In the genomic region with DNA sequence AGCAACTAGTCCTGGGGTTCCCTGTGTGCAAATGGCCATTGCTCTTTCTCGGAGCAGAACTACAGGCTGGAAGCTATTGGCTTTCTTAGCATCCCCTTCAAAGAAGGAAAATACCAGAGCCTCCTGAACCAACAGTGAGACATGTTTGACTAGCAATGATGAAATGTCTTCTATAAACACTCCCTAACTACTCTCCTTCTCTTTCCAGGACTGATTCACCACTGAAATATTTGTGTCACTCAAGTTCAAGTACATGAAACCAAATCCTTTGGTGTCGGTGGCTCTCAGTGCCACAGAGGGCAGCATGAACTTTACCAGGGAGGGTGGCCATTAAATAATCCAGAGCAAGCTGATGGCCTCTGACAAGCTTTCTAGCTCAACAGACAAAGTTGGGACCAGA, we compare ENCODE assay signal across 19 mouse cellular contexts.
A peak's percentile ranks its signal among the peaks of the same experiment; 100 is the strongest.
DNase-seq lines count a peak whose midpoint lies in the region; ATAC-seq and TF ChIP-seq lines count a peak whose summit lies in the region.
"Had no signal": no experiment of that assay in that cellular context is flagged by ENCODE, and none has a peak within 500 bp of the region (broad histone marks: within the 10 kb centered on the region; RNA-seq: fewer than 3 reads in every experiment).

No protein-coding gene starts in this region.

- ATAC-seq in lung, embryonic 15.5 days (ENCODE audit: borderline replicate concordance, extremely low read depth, low FRiP score, low TSS enrichment) = peak; percentile 64; the same call in 1 of the 2 replicates
- no peak for ATAC-seq in hindbrain, postnatal 0 days
- ATAC-seq: forebrain, embryonic 14.5 days had no signal

- no peaks in the 10 kb centered on the region for H3K9me3 ChIP-seq in lung, embryonic 15.5 days
- no peaks in the 10 kb centered on the region for H3K9me3 ChIP-seq in hindbrain, postnatal 0 days (ENCODE audit: low read length)
- H3K9me3 ChIP-seq: embryonic facial prominence, embryonic 13.5 days; hindbrain, embryonic 12.5 days; midbrain, embryonic 12.5 days had no signal

- H3K36me3 ChIP-seq in lung, embryonic 15.5 days = no peaks in the 10 kb centered on the region
- no peaks in the 10 kb centered on the region for H3K36me3 ChIP-seq in hindbrain, postnatal 0 days (ENCODE audit: insufficient read depth, low read length)
- H3K36me3 ChIP-seq: embryonic facial prominence, embryonic 13.5 days; hindbrain, embryonic 12.5 days; midbrain, embryonic 12.5 days had no signal

- no peak for TF ChIP-seq CTCF in hindbrain, postnatal 0 days (IDR thresholded peaks at IDR 0.05; ENCODE audit: low read depth)

- 0 out of 2 replicates have a peak, but pooled peaks cover 8% of the 10 kb centered on the region for H3K4me1 ChIP-seq in lung, embryonic 15.5 days
- H3K4me1 ChIP-seq in hindbrain, postnatal 0 days (ENCODE audit: insufficient read depth, low read length) = no peaks in the 10 kb centered on the region
- H3K4me1 ChIP-seq: hindbrain, embryonic 12.5 days; midbrain, embryonic 12.5 days had no signal

- no peak overlapping the region for H3K4me2 ChIP-seq in lung, embryonic 15.5 days
- H3K4me2 ChIP-seq in hindbrain, postnatal 0 days (ENCODE audit: low read depth, low read length) = no peak overlapping the region
- H3K4me2 ChIP-seq: embryonic facial prominence, embryonic 13.5 days; hindbrain, embryonic 12.5 days; midbrain, embryonic 12.5 days had no signal

- no peak overlapping the region for H3K9ac ChIP-seq in lung, embryonic 15.5 days
- no peak overlapping the region for H3K9ac ChIP-seq in hindbrain, postnatal 0 days (replicated peaks; ENCODE audit: low read length)
- H3K9ac ChIP-seq: embryonic facial prominence, embryonic 13.5 days; hindbrain, embryonic 12.5 days; midbrain, embryonic 12.5 days had no signal

- peak overlapping the region; percentile 31; the same call in 1 of the 2 replicates for H3K27ac ChIP-seq in lung, embryonic 15.5 days
- no peak overlapping the region for H3K27ac ChIP-seq in hindbrain, postnatal 0 days
- H3K27ac ChIP-seq: embryonic facial prominence, embryonic 13.5 days; heart, adult 2 months; hindbrain, embryonic 12.5 days; midbrain, embryonic 12.5 days had no signal

- no peak overlapping the region for H3K4me3 ChIP-seq in lung, embryonic 15.5 days
- H3K4me3 ChIP-seq in hindbrain, postnatal 0 days (ENCODE audit: low read length) = no peak overlapping the region
- H3K4me3 ChIP-seq: embryonic facial prominence, embryonic 13.5 days; heart, adult 2 months; hindbrain, embryonic 12.5 days; midbrain, embryonic 12.5 days had no signal

- DNase-seq in lung, postnatal 4 days = no peak
- DNase-seq in NIH3T3 (ENCODE audit: low read depth) = peak; percentile 68
- DNase-seq in lung, postnatal 10 days = peak; percentile 17
- DNase-seq in hindbrain, postnatal 0 days (ENCODE audit: low spot score) = no peak
- DNase-seq in spleen, adult 12 weeks (ENCODE audit: low spot score) = no peak
- no peak for DNase-seq in cerebellum, postnatal 25 days
- DNase-seq: adrenal gland, postnatal 10 days; cerebellum, adult 2 months; cerebellum, postnatal 36 days; embryo, embryonic 11 days; gastrocnemius, postnatal 14 days; heart, adult 2 months; kidney, adult 18-20 months; spleen, adult 18-20 months had no signal

- 43% methylated on average over 2 of the region's 2 CpGs for WGBS in lung, embryonic 15.5 days
- 85% methylated on average over 2 of the region's 2 CpGs for WGBS in hindbrain, postnatal 0 days

- no peaks in the 10 kb centered on the region for H3K27me3 ChIP-seq in lung, embryonic 15.5 days
- no peaks in the 10 kb centered on the region for H3K27me3 ChIP-seq in hindbrain, postnatal 0 days (ENCODE audit: insufficient read depth, low read length)
- H3K27me3 ChIP-seq: embryonic facial prominence, embryonic 13.5 days; hindbrain, embryonic 12.5 days; midbrain, embryonic 12.5 days had no signal

Comparison
In these comparisons a context has a peak if more than half of its experiments do, and no peak if none do; other contexts are left out.
1. DNase-seq: peak in NIH3T3 (single experiment) and lung, postnatal 10 days (single experiment); none in lung, postnatal 4 days (0 of 2), hindbrain, postnatal 0 days (single experiment), spleen, adult 12 weeks (single experiment) and cerebellum, postnatal 25 days (0 of 2).